Mouse (Mus musculus) midbrain, embryonic 10.5 days (tissue): ENCODE measurements around the gene Srgap3. TPM values are rescaled to one million over a fixed set of nuclear protein-coding genes. Genes with fewer than 3 reads are reported as not detected.

Experiments used
- DNase-seq: peaks from one replicate; pipeline ENCODE4 v3.0.0-alpha.2; 2017; ENCODE audit warnings: low spot score
- H3K27ac ChIP-seq: fragments of 300-500 bp; sonication (generic); replicated peaks from 2 replicates; pipeline ENCODE4 v1.5.1; 2016; ENCODE audit warnings: mild to moderate bottlenecking
- H3K27me3 ChIP-seq: fragments of 300-500 bp; sonication (generic); 2 replicates; pipeline ENCODE4 v1.6.1; 2016; ENCODE audit warnings: low read depth, mild to moderate bottlenecking; ENCODE audit not compliant: poor library complexity, severe bottlenecking
- H3K36me3 ChIP-seq: fragments of 300-500 bp; sonication (generic); 2 replicates; pipeline ENCODE4 v1.6.1; 2016; ENCODE audit warnings: mild to moderate bottlenecking, moderate library complexity
- H3K4me1 ChIP-seq: fragments of 300-500 bp; sonication (generic); 2 replicates; pipeline ENCODE4 v1.6.1; 2016
- H3K4me3 ChIP-seq: fragments of 300-500 bp; sonication (generic); 2 replicates; pipeline ENCODE4 v1.5.1; 2016; ENCODE audit warnings: mild to moderate bottlenecking, moderate library complexity
- H3K9me3 ChIP-seq: fragments of 300-500 bp; sonication (generic); replicated peaks from 2 replicates; pipeline ENCODE4 v1.6.1; 2016; ENCODE audit warnings: mild to moderate bottlenecking
- WGBS: fragments of 180-500 bp; shearing (Covaris S2); methylation state at CpG from one replicate; pipeline ENCODE4 v1.1.7; 2016; 5-methylcytosine and 5-hydroxymethylcytosine counted together
- polyA plus RNA-seq: library from polyadenylated mRNA; unstranded; fragments of >200 nt; fragmentation: Nextera tagmentation; extraction: Ambion mirVana; gene quantifications from 2 replicates; pipeline ENCODE4 v1.2.1, GENCODE M21; 2016

Gene Srgap3
- polyA plus RNA-seq, 1 experiment from 2014 or later, result 30.9 TPM

GRCm38 (mm10) chr6:112776718-112777117 lies 170.3 kb downstream of the Srgap3 start:
- WGBS, result 91% methylated on average over 6 of the region's 6 CpGs
- no peak for DNase-seq

GRCm38 (mm10) chr6:112773754-112774153 lies 173.3 kb downstream of the Srgap3 start:
- Histone ChIP-seq H3K9me3 (no peaks in the 10 kb centered on the region), H3K27me3 (no peaks in the 10 kb centered on the region), H3K4me3 (no peak overlapping the region), H3K36me3 (peaks cover 100% of the 10 kb centered on the region), H3K27ac (no peak overlapping the region), H3K4me1 (no peaks in the 10 kb centered on the region)
- no peak for DNase-seq
- WGBS, result 93% methylated on average over 7 of the region's 7 CpGs

More at GRCm38 (mm10) chr6:112776718-112777117, 170.3 kb downstream of the Srgap3 start:
- Histone ChIP-seq H3K9me3 (no peaks in the 10 kb centered on the region), H3K27me3 (no peaks in the 10 kb centered on the region), H3K36me3 (peaks cover 100% of the 10 kb centered on the region), H3K4me3 (no peak overlapping the region), H3K4me1 (no peaks in the 10 kb centered on the region), H3K27ac (no peak overlapping the region)

GRCm38 (mm10) chr6:112770996-112771395 lies 176.1 kb downstream of the Srgap3 start:
- H3K27me3 ChIP-seq, result no peaks in the 10 kb centered on the region
- peaks cover 100% of the 10 kb centered on the region for H3K36me3 ChIP-seq
- no peak overlapping the region for H3K27ac ChIP-seq
- no peaks in the 10 kb centered on the region for H3K4me1 ChIP-seq
- 92% methylated on average over 2 of the region's 2 CpGs for WGBS
- no peak overlapping the region for H3K4me3 ChIP-seq
- no peaks in the 10 kb centered on the region for H3K9me3 ChIP-seq
- DNase-seq, result no peak

- H3K4me1 ChIP-seq, result peaks cover 22% of the 10 kb centered on the region
- WGBS, result 41% methylated on average over 4 of the region's 4 CpGs
- no peaks in the 10 kb centered on the region for H3K27me3 ChIP-seq
- H3K9me3 ChIP-seq, result no peaks in the 10 kb centered on the region
- no peak overlapping the region for H3K4me3 ChIP-seq
- peaks cover 91% of the 10 kb centered on the region for H3K36me3 ChIP-seq
- DNase-seq, result no peak
- no peak overlapping the region for H3K27ac ChIP-seq
Observed at GRCm38 (mm10) chr6:112758541-112758940, 188.5 kb downstream of the Srgap3 start.

- Histone ChIP-seq H3K27ac (0 out of 2 replicates have a peak overlapping the region, but pooled peaks have one; percentile 6), H3K4me3 (no peak overlapping the region), H3K36me3 (peaks cover 91% of the 10 kb centered on the region), H3K4me1 (peaks cover 22% of the 10 kb centered on the region), H3K27me3 (no peaks in the 10 kb centered on the region), H3K9me3 (no peaks in the 10 kb centered on the region)
- WGBS, result 77% methylated on average over 4 of the region's 4 CpGs
- no peak for DNase-seq
Observed at GRCm38 (mm10) chr6:112756866-112757265, 190.2 kb downstream of the Srgap3 start.

- Histone ChIP-seq H3K4me1 (peaks cover 22% of the 10 kb centered on the region), H3K27ac (no peak overlapping the region), H3K4me3 (no peak overlapping the region), H3K9me3 (no peaks in the 10 kb centered on the region), H3K27me3 (no peaks in the 10 kb centered on the region), H3K36me3 (peaks cover 92% of the 10 kb centered on the region)
- DNase-seq, result no peak
- WGBS, result 97% methylated on average over 6 of the region's 6 CpGs
Observed at GRCm38 (mm10) chr6:112754994-112755393, 192.1 kb downstream of the Srgap3 start.

- Histone ChIP-seq H3K4me1 (peaks cover 4% of the 10 kb centered on the region; the same call in 1 of the 2 replicates), H3K27me3 (no peaks in the 10 kb centered on the region), H3K27ac (no peak overlapping the region), H3K4me3 (no peak overlapping the region), H3K36me3 (peaks cover 100% of the 10 kb centered on the region), H3K9me3 (no peaks in the 10 kb centered on the region)
- no peak for DNase-seq
- WGBS, result 79% methylated on average over 3 of the region's 3 CpGs
Observed at GRCm38 (mm10) chr6:112752517-112752916, 194.5 kb downstream of the Srgap3 start.

GRCm38 (mm10) chr6:112752007-112752406 lies 195.1 kb downstream of the Srgap3 start:
- Histone ChIP-seq H3K27ac (no peak overlapping the region), H3K4me3 (no peak overlapping the region), H3K36me3 (peaks cover 100% of the 10 kb centered on the region), H3K9me3 (no peaks in the 10 kb centered on the region), H3K4me1 (no peaks in the 10 kb centered on the region), H3K27me3 (no peaks in the 10 kb centered on the region)
- DNase-seq, result no peak
- WGBS, result 86% methylated on average over 5 of the region's 5 CpGs

GRCm38 (mm10) chr6:112742297-112742696 lies 204.8 kb downstream of the Srgap3 start:
- Histone ChIP-seq H3K4me1 (no peaks in the 10 kb centered on the region), H3K27me3 (no peaks in the 10 kb centered on the region), H3K27ac (no peak overlapping the region), H3K9me3 (no peaks in the 10 kb centered on the region), H3K4me3 (no peak overlapping the region), H3K36me3 (peaks cover 100% of the 10 kb centered on the region)
- 77% methylated on average over 2 of the region's 2 CpGs for WGBS
- no peak for DNase-seq

GRCm38 (mm10) chr6:112741766-112742165 lies 205.3 kb downstream of the Srgap3 start:
- Histone ChIP-seq H3K36me3 (peaks cover 100% of the 10 kb centered on the region), H3K9me3 (no peaks in the 10 kb centered on the region), H3K4me1 (no peaks in the 10 kb centered on the region), H3K27ac (no peak overlapping the region), H3K4me3 (no peak overlapping the region), H3K27me3 (no peaks in the 10 kb centered on the region)
- no peak for DNase-seq
- WGBS, result 94% methylated on average over 5 of the region's 5 CpGs

GRCm38 (mm10) chr6:112739635-112740034 lies 207.4 kb downstream of the Srgap3 start:
- WGBS, result 94% methylated on average over 3 of the region's 3 CpGs
- H3K36me3 ChIP-seq, result peaks cover 100% of the 10 kb centered on the region
- no peak overlapping the region for H3K4me3 ChIP-seq
- H3K9me3 ChIP-seq, result no peaks in the 10 kb centered on the region
- H3K27me3 ChIP-seq, result no peaks in the 10 kb centered on the region
- DNase-seq, result no peak
- H3K4me1 ChIP-seq, result peaks cover 8% of the 10 kb centered on the region; the same call in 1 of the 2 replicates
- H3K27ac ChIP-seq, result no peak overlapping the region

- Histone ChIP-seq H3K27me3 (no peaks in the 10 kb centered on the region), H3K9me3 (no peaks in the 10 kb centered on the region), H3K36me3 (peaks cover 100% of the 10 kb centered on the region), H3K4me3 (no peak overlapping the region), H3K27ac (no peak overlapping the region), H3K4me1 (peaks cover 8% of the 10 kb centered on the region; the same call in 1 of the 2 replicates)
- 96% methylated on average over 6 of the region's 6 CpGs for WGBS
- DNase-seq, result no peak
Observed at GRCm38 (mm10) chr6:112738924-112739323, 208.1 kb downstream of the Srgap3 start.

- Histone ChIP-seq H3K27ac (no peak overlapping the region), H3K4me3 (no peak overlapping the region), H3K36me3 (peaks cover 100% of the 10 kb centered on the region), H3K4me1 (peaks cover 8% of the 10 kb centered on the region; the same call in 1 of the 2 replicates), H3K27me3 (no peaks in the 10 kb centered on the region), H3K9me3 (no peaks in the 10 kb centered on the region; the same call in 1 of the 2 replicates)
- no peak for DNase-seq
- WGBS, result 94% methylated on average over 3 of the region's 3 CpGs
Observed at GRCm38 (mm10) chr6:112736471-112736870, 210.6 kb downstream of the Srgap3 start.

- no peak overlapping the region for H3K27ac ChIP-seq
- H3K27me3 ChIP-seq, result no peaks in the 10 kb centered on the region
- peaks cover 100% of the 10 kb centered on the region for H3K36me3 ChIP-seq
- H3K4me1 ChIP-seq, result peaks cover 10% of the 10 kb centered on the region
- no peak overlapping the region for H3K4me3 ChIP-seq
- WGBS, result 73% methylated on average over 2 of the region's 2 CpGs
- DNase-seq, result no peak
- no peaks in the 10 kb centered on the region; the same call in 1 of the 2 replicates for H3K9me3 ChIP-seq
Observed at GRCm38 (mm10) chr6:112735054-112735453, 212.0 kb downstream of the Srgap3 start.
